Mouse (Mus musculus) olfactory bulb, adult 2 months (tissue): ENCODE results near the gene Lrfn1. TPM values are rescaled to one million over a fixed set of nuclear protein-coding genes. Genes with fewer than 3 reads are reported as not detected.

ENCODE experiments used
- H3K27ac ChIP-seq: fragments of 200-500 bp; 2 replicates; pipeline ENCODE4 v1.5.1; 2012; ENCODE audit warnings: low read depth, low read length; ENCODE audit not compliant: insufficient read depth
- H3K4me1 ChIP-seq: fragments of 200-500 bp; 2 replicates; pipeline ENCODE4 v1.6.1; 2012; ENCODE audit warnings: low read length; ENCODE audit not compliant: control insufficient read depth, insufficient read depth
- H3K4me3 ChIP-seq: fragments of 200-500 bp; 2 replicates; pipeline ENCODE4 v1.5.1; 2012; ENCODE audit warnings: mild to moderate bottlenecking, low read depth, low read length, moderate library complexity; ENCODE audit not compliant: insufficient read depth
- CTCF ChIP-seq: fragments of 200-500 bp; IDR thresholded peaks from 2 replicates; pipeline ENCODE4 v1.5.1; 2012; ENCODE audit warnings: low read depth, mild to moderate bottlenecking, low read length, moderate library complexity; ENCODE audit not compliant: insufficient read depth
- POLR2A ChIP-seq: fragments of 200-500 bp; IDR thresholded peaks from 2 replicates; pipeline ENCODE4 v1.6.1; 2012; ENCODE audit warnings: mild to moderate bottlenecking, low read depth, low read length, moderate library complexity; ENCODE audit not compliant: insufficient read depth
- whole genome bisulfite sequencing: fragments of 180-500 bp; shearing (Covaris S2); methylation state at CpG from one replicate; pipeline ENCODE4 v1.1.7; 2018; 5-methylcytosine and 5-hydroxymethylcytosine counted together
- polyA plus RNA-seq: library from polyadenylated mRNA; stranded (reverse); fragments of >200 nt; gene quantifications from 2 replicates; pipeline ENCODE4 v1.2.4, GENCODE M21; 2012; ENCODE audit warnings: low replicate concordance; ENCODE audit not compliant: missing spikeins, insufficient read depth, insufficient read length

Lrfn1 gene
- polyA plus RNA-seq, 1 experiment: not detected

GRCm38 (mm10) chr7:28466721-28467212 is 15.0 kb downstream of the Lrfn1 start:
- no peak for TF ChIP-seq POLR2A
- TF ChIP-seq CTCF: no peak
- Histone ChIP-seq H3K4me1 (peaks cover 20% of the 10 kb centered on the region), H3K27ac (no peak overlapping the region), H3K4me3 (no peak overlapping the region)
- 59% methylated on average over 40 of the region's 40 CpGs for WGBS

- peak overlapping the region; percentile 8; the same call in 1 of the 2 replicates for H3K4me3 ChIP-seq
- TF ChIP-seq POLR2A (no peak), CTCF (no peak)
- H3K27ac ChIP-seq: no peak overlapping the region
- 32% methylated on average over 59 of the region's 63 CpGs for WGBS
- H3K4me1 ChIP-seq: peaks cover 20% of the 10 kb centered on the region
Measured at GRCm38 (mm10) chr7:28467213-28467751, 15.5 kb downstream of the Lrfn1 start.

DNA sequence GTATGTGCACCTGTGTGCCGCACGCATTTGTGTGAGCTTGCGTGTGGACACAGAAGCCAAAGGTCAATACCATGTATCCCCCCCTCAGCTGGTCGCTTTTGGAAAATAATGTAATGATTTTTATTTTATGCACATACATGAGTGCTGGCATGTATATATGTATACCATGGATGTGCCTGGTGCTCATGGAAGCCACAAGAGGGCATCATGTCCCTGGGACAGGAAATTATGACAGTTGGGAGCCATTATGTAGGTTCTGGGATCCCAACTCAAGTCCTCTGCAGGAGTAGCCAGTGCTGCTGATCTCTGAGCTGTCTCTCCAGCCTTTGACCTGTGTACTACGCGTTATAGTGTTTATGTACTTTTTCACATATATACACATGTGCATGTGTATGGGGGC is 24.4 kb downstream of the Lrfn1 start:
- Histone ChIP-seq H3K4me1 (no peaks in the 10 kb centered on the region), H3K27ac (no peak overlapping the region), H3K4me3 (no peak overlapping the region)
- WGBS: 92% methylated on average over 6 of the region's 6 CpGs
- TF ChIP-seq CTCF (no peak), POLR2A (no peak)

DNA sequence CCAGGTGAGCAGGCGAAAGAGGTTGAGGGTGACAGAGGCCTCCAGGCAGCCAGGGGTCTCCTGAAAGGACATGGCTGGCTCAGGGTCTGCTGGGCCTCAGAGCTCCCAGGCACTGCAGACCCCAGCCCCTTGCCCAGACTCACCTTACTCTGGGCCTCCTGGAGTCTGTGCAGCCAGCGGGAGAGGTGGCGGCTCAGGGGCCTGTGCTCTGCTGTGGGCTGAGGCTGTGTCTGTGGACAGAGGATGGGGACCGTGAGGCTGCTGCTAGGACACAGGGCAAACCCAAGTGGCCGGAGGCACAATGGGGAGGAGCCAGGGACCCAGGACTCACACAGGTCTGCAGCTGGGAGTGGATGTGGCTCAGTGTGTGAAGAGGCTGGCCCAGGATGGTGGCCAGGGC is 25.6 kb downstream of the Lrfn1 start:
- WGBS: 93% methylated on average over 5 of the region's 5 CpGs
- TF ChIP-seq CTCF (no peak), POLR2A (no peak)
- Histone ChIP-seq H3K4me3 (no peak overlapping the region), H3K4me1 (no peaks in the 10 kb centered on the region), H3K27ac (no peak overlapping the region)

- 14% methylated on average over 8 of the region's 8 CpGs for WGBS
- TF ChIP-seq CTCF: no peak
- no peak for TF ChIP-seq POLR2A
- H3K4me3 ChIP-seq: no peak overlapping the region
- peaks cover 3% of the 10 kb centered on the region; the same call in 1 of the 2 replicates for H3K4me1 ChIP-seq
- H3K27ac ChIP-seq: no peak overlapping the region
Measured at GRCm38 (mm10) chr7:28478854-28479253, 27.1 kb downstream of the Lrfn1 start.

- no peak overlapping the region for H3K4me3 ChIP-seq
- 74% methylated on average over 11 of the region's 11 CpGs for WGBS
- peaks cover 5% of the 10 kb centered on the region for H3K4me1 ChIP-seq
- TF ChIP-seq POLR2A (no peak), CTCF (no peak)
- H3K27ac ChIP-seq: no peak overlapping the region
Measured at GRCm38 (mm10) chr7:28482854-28483253, 31.1 kb downstream of the Lrfn1 start.

- 43% methylated on average over 4 of the region's 4 CpGs for WGBS
- peaks cover 12% of the 10 kb centered on the region for H3K4me1 ChIP-seq
- TF ChIP-seq CTCF (no peak), POLR2A (no peak)
- no peak overlapping the region for H3K27ac ChIP-seq
- no peak overlapping the region for H3K4me3 ChIP-seq
Measured at GRCm38 (mm10) chr7:28484192-28484591, 32.4 kb downstream of the Lrfn1 start.

DNA sequence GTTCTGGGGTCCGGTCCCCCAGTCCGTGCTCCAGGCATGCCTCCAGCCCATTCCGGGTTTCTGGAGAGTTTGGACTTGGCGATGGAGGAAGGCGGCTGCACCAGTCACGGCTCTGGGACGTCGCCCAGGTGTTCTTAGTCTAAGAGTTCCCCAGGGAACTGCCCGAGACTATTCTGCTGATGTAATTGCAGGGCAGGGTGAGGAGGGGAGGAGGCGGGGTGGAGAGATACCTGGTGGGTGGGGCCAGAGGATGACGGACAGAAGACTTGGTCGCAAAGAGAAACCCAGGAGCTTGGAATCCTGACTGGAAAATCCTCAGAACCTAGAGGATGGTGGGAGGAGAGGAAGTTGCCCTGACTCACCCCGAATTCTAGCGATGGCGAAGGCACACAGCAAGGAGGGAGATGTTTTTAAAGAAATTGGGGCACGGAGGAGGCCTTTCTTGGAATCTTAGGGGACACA is 36.3 kb downstream of the Lrfn1 start:
- Histone ChIP-seq H3K4me3 (peak overlapping the region; percentile 33), H3K4me1 (peaks cover 14% of the 10 kb centered on the region), H3K27ac (no peak overlapping the region)
- TF ChIP-seq POLR2A (no peak), CTCF (no peak)
- WGBS: 3% methylated on average over 16 of the region's 16 CpGs

GRCm38 (mm10) chr7:28490410-28490809 is 38.6 kb downstream of the Lrfn1 start:
- TF ChIP-seq CTCF: no peak
- TF ChIP-seq POLR2A: no peak
- H3K4me1 ChIP-seq: peaks cover 14% of the 10 kb centered on the region
- no peak overlapping the region for H3K27ac ChIP-seq
- WGBS: 11% methylated on average over 10 of the region's 10 CpGs
- no peak overlapping the region for H3K4me3 ChIP-seq

DNA sequence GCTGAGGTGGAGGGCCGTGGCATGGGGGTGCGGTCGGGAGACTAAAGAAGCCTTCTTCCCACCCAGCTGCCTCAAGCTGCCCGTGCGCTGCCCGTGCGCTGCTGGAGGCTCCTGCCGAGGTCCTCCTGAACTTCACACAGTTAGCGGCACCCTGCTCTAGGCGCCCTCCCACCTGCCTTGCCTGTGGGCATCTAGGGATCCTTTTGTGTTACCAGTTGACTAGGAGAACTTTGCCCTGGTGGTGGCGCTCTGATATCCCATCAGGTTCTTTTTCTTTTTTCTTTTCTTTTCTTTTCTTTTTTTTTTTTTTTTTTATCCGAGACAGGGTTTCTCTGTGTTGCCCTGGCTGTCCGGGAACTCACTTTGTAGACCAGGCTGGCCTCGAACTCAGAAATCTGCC is 39.1 kb downstream of the Lrfn1 start:
- Histone ChIP-seq H3K4me3 (no peak overlapping the region), H3K27ac (no peak overlapping the region), H3K4me1 (peaks cover 14% of the 10 kb centered on the region)
- TF ChIP-seq CTCF (no peak), POLR2A (no peak)
- WGBS: 37% methylated on average over 14 of the region's 14 CpGs
